Mouse (Mus musculus) B cell, adult (primary cell): Measurements from ENCODE around the gene Gm340. TPM values are rescaled to one million over a fixed set of nuclear protein-coding genes. Genes with fewer than 3 reads are reported as not detected.

ENCODE experiments used
- total RNA-seq: library from RNA; stranded (reverse); gene quantifications from 4 replicates; pipeline ENCODE4 v1.2.4, GENCODE M21; 2023; ENCODE audit not compliant: inconsistent age

Gene Gm340
- 31.6 to 39.0 TPM (median 36.5 TPM) in 4 replicates for total RNA-seq

DNA sequence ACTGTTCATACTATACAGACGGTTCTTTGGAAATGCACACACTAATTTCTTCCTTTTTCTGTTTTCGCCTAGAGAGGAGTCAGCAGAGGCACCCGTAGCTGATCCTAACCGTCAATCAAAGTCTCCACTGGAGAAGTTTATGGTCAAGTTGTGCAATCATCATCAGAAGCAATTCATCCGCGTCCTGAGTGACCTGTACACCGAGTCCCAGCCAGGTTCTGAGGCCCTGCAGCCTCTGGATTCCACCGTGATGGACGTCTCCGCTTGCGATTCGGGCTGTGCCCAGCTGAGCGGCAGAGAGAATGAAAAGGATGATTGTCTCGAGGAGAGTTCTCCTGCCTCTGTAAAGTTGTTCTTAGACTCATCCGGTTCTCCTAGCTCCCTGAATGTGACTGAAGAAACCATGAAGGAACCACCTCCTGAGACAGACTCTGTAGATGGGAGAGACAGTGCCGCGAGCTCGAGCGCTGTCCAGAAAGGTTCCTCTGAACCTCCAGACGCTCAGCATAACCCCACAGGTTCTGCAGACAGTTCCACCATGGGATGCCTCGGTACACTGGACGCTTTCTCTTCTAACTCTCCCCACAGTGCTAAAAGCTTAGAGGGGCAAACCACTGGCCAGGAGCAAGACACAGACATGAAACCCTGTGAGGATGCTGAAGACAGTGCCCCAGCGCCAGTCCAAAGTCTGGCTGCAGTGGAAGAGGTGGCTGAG lies at the start of gene Gm340:
Gene Gm340 (plus strand): TSS at position 665 of the 715 bp plus-strand sequence.

Other genes with a start within 250 kb of the Gm340 start
- gene Pik3ap1, start 197.3 kb upstream of the Gm340 start, total RNA-seq: 306 to 331 TPM (median 322 TPM) in 4 replicates
- gene Lcor, start 99.7 kb upstream of the Gm340 start, total RNA-seq: 33.3 to 38.0 TPM (median 35.6 TPM) in 4 replicates
- gene Slit1, start 161.3 kb downstream of the Gm340 start, total RNA-seq: 0.19 to 1.5 TPM (median 0.25 TPM) in 4 replicates
- gene Arhgap19, start 219.7 kb downstream of the Gm340 start, total RNA-seq: 3.0 to 3.7 TPM (median 3.3 TPM) in 4 replicates
- gene Frat1, start 247.6 kb downstream of the Gm340 start, total RNA-seq: 33.1 to 39.4 TPM (median 36.8 TPM) in 4 replicates